Mouse (Mus musculus): ENCODE results near the gene Hspb6. TPM values are rescaled to one million over a fixed set of nuclear protein-coding genes. Genes with fewer than 3 reads are reported as not detected.

Gene Hspb6
- polyA plus RNA-seq, 1 experiment, result 129 TPM

GRCm38 (mm10) chr7:30526399-30526798 lies 25.6 kb upstream of the Hspb6 start:
- H3K4me3 ChIP-seq (replicated peaks; ENCODE audit: extremely low read depth, low read depth, low read length), result peak overlapping the region; percentile 22
- 47% methylated on average over 17 of the region's 17 CpGs for WGBS
- no peak for TF ChIP-seq POLR2A (IDR thresholded peaks at IDR 0.05; ENCODE audit: borderline replicate concordance, extremely low read depth, low read depth, low read length)
- no peak for TF ChIP-seq CTCF (IDR thresholded peaks at IDR 0.05; ENCODE audit: insufficient read depth, low read length)
- H3K4me1 ChIP-seq (ENCODE audit: control insufficient read depth, insufficient read depth, low read length), result peaks cover 3% of the 10 kb centered on the region; the same call in 1 of the 2 replicates
- no peak for DNase-seq

GRCm38 (mm10) chr7:30526981-30527380 lies 25.0 kb upstream of the Hspb6 start:
- DNase-seq, result no peak
- no peak for TF ChIP-seq POLR2A (IDR thresholded peaks at IDR 0.05; ENCODE audit: borderline replicate concordance, extremely low read depth, low read depth, low read length)
- TF ChIP-seq CTCF (IDR thresholded peaks at IDR 0.05; ENCODE audit: insufficient read depth, low read length), result no peak
- WGBS, result 89% methylated on average over 14 of the region's 14 CpGs

GRCm38 (mm10) chr7:30531291-30531815 lies 20.6 kb upstream of the Hspb6 start:
- no peak for DNase-seq
- no peak overlapping the region for H3K4me3 ChIP-seq (replicated peaks; ENCODE audit: extremely low read depth, low read depth, low read length)
- H3K4me1 ChIP-seq (ENCODE audit: control insufficient read depth, insufficient read depth, low read length), result peaks cover 8% of the 10 kb centered on the region
- 86% methylated on average over 9 of the region's 9 CpGs for WGBS
- no peak for TF ChIP-seq CTCF (IDR thresholded peaks at IDR 0.05; ENCODE audit: insufficient read depth, low read length)
- TF ChIP-seq POLR2A (IDR thresholded peaks at IDR 0.05; ENCODE audit: borderline replicate concordance, extremely low read depth, low read depth, low read length), result no peak

More at GRCm38 (mm10) chr7:30526981-30527380, 25.0 kb upstream of the Hspb6 start:
- Histone ChIP-seq H3K4me1 (ENCODE audit: control insufficient read depth, insufficient read depth, low read length) (peaks cover 3% of the 10 kb centered on the region; the same call in 1 of the 2 replicates), H3K4me3 (replicated peaks; ENCODE audit: extremely low read depth, low read depth, low read length) (no peak overlapping the region)

- 47% methylated on average over 8 of the region's 8 CpGs for WGBS
- TF ChIP-seq CTCF (IDR thresholded peaks at IDR 0.05; ENCODE audit: insufficient read depth, low read length), result no peak
- no peak for TF ChIP-seq POLR2A (IDR thresholded peaks at IDR 0.05; ENCODE audit: borderline replicate concordance, extremely low read depth, low read depth, low read length)
- no peak for DNase-seq
- H3K4me3 ChIP-seq (replicated peaks; ENCODE audit: extremely low read depth, low read depth, low read length), result no peak overlapping the region
- H3K4me1 ChIP-seq (ENCODE audit: control insufficient read depth, insufficient read depth, low read length), result peaks cover 6% of the 10 kb centered on the region
Observed at GRCm38 (mm10) chr7:30532931-30533330, 19.0 kb upstream of the Hspb6 start.

GRCm38 (mm10) chr7:30533941-30534632 lies 17.9 kb upstream of the Hspb6 start:
- TF ChIP-seq CTCF (IDR thresholded peaks at IDR 0.05; ENCODE audit: insufficient read depth, low read length) (no peak), POLR2A (IDR thresholded peaks at IDR 0.05; ENCODE audit: borderline replicate concordance, extremely low read depth, low read depth, low read length) (no peak)
- 14% methylated on average over 26 of the region's 26 CpGs for WGBS
- DNase-seq, result no peak
- H3K4me1 ChIP-seq (ENCODE audit: control insufficient read depth, insufficient read depth, low read length), result peaks cover 6% of the 10 kb centered on the region
- H3K4me3 ChIP-seq (replicated peaks; ENCODE audit: extremely low read depth, low read depth, low read length), result peak overlapping the region; percentile 70

- Histone ChIP-seq H3K4me1 (ENCODE audit: control insufficient read depth, insufficient read depth, low read length) (peaks cover 6% of the 10 kb centered on the region), H3K4me3 (replicated peaks; ENCODE audit: extremely low read depth, low read depth, low read length) (peak within 1 kb of the TSS; percentile 87)
- 1% methylated on average over 79 of the region's 84 CpGs for WGBS
- DNase-seq, result peak; percentile 93
- TF ChIP-seq CTCF (IDR thresholded peaks at IDR 0.05; ENCODE audit: insufficient read depth, low read length) (no peak), POLR2A (IDR thresholded peaks at IDR 0.05; ENCODE audit: borderline replicate concordance, extremely low read depth, low read depth, low read length) (no peak)
Observed at GRCm38 (mm10) chr7:30534633-30535577, 17.1 kb upstream of the Hspb6 start, which contains the start of gene Arhgap33. TSS of gene Arhgap33 (minus strand) at chr7:30535060.

GRCm38 (mm10) chr7:30540572-30540971 lies 11.4 kb upstream of the Hspb6 start:
- peaks cover under 1% of the 10 kb centered on the region; the same call in 1 of the 2 replicates for H3K4me1 ChIP-seq (ENCODE audit: control insufficient read depth, insufficient read depth, low read length)
- no peak for DNase-seq
- WGBS, result 92% methylated on average over 7 of the region's 7 CpGs
- H3K4me3 ChIP-seq (replicated peaks; ENCODE audit: extremely low read depth, low read depth, low read length), result no peak overlapping the region
- TF ChIP-seq CTCF (IDR thresholded peaks at IDR 0.05; ENCODE audit: insufficient read depth, low read length) (no peak), POLR2A (IDR thresholded peaks at IDR 0.05; ENCODE audit: borderline replicate concordance, extremely low read depth, low read depth, low read length) (no peak)

GRCm38 (mm10) chr7:30544327-30544726 lies 7.7 kb upstream of the Hspb6 start:
- no peak for TF ChIP-seq POLR2A (IDR thresholded peaks at IDR 0.05; ENCODE audit: borderline replicate concordance, extremely low read depth, low read depth, low read length)
- TF ChIP-seq CTCF (IDR thresholded peaks at IDR 0.05; ENCODE audit: insufficient read depth, low read length), result no peak
- no peaks in the 10 kb centered on the region for H3K4me1 ChIP-seq (ENCODE audit: control insufficient read depth, insufficient read depth, low read length)
- H3K4me3 ChIP-seq (replicated peaks; ENCODE audit: extremely low read depth, low read depth, low read length), result no peak overlapping the region
- DNase-seq, result no peak
- WGBS, result 81% methylated on average over 2 of the region's 2 CpGs

GRCm38 (mm10) chr7:30549880-30550279 lies 2.1 kb upstream of the Hspb6 start:
- WGBS, result 95% methylated on average over 2 of the region's 2 CpGs
- DNase-seq, result no peak
- Histone ChIP-seq H3K4me1 (ENCODE audit: control insufficient read depth, insufficient read depth, low read length) (no peaks in the 10 kb centered on the region), H3K4me3 (replicated peaks; ENCODE audit: extremely low read depth, low read depth, low read length) (no peak overlapping the region)
- TF ChIP-seq CTCF (IDR thresholded peaks at IDR 0.05; ENCODE audit: insufficient read depth, low read length) (no peak), POLR2A (IDR thresholded peaks at IDR 0.05; ENCODE audit: borderline replicate concordance, extremely low read depth, low read depth, low read length) (no peak)

Data from lung, adult 2 months (tissue).